Mouse (Mus musculus): ENCODE measurements around the gene Psmb7. TPM values are rescaled to one million over a fixed set of nuclear protein-coding genes. Genes with fewer than 3 reads are reported as not detected.

Gene Psmb7
- polyA plus RNA-seq, 1 experiment = 115 TPM

DNA sequence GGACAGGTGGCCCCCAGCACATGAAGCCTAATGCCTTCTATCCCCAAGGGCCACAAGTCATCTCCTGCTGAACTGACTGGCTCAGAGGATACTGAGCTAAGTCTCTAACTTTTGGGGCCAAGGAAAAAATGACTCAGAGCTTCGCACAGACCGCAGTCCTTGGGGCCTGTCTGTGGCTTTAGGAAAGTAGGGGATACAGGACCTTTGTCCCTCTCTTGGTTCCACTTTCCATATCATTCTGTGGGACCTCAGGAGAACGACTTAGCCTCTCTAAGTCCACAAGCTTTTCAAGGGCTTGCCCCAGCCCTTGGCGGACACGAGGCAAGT, 9.4 kb upstream of the Psmb7 start:
- no peaks in the 10 kb centered on the region for H3K27me3 ChIP-seq (ENCODE audit: control insufficient read depth, insufficient read depth, low read length)
- H3K36me3 ChIP-seq (ENCODE audit: control insufficient read depth, insufficient read depth, low read length) = no peaks in the 10 kb centered on the region
- H3K27ac ChIP-seq (ENCODE audit: control insufficient read depth, insufficient read depth, low read depth, low read length) = no peak overlapping the region
- no peak overlapping the region for H3K4me3 ChIP-seq (ENCODE audit: control insufficient read depth, low read depth, low read length)
- TF ChIP-seq POLR2A (IDR thresholded peaks at IDR 0.05; ENCODE audit: control insufficient read depth, low read depth, low read length) = no peak
- no peak for TF ChIP-seq CTCF (IDR thresholded peaks at IDR 0.05; ENCODE audit: control insufficient read depth, insufficient read depth, insufficient replicate concordance, low read depth, low read length)
- no peaks in the 10 kb centered on the region; the same call in 1 of the 2 replicates for H3K4me1 ChIP-seq (ENCODE audit: control insufficient read depth, insufficient read depth, low read length)

DNA sequence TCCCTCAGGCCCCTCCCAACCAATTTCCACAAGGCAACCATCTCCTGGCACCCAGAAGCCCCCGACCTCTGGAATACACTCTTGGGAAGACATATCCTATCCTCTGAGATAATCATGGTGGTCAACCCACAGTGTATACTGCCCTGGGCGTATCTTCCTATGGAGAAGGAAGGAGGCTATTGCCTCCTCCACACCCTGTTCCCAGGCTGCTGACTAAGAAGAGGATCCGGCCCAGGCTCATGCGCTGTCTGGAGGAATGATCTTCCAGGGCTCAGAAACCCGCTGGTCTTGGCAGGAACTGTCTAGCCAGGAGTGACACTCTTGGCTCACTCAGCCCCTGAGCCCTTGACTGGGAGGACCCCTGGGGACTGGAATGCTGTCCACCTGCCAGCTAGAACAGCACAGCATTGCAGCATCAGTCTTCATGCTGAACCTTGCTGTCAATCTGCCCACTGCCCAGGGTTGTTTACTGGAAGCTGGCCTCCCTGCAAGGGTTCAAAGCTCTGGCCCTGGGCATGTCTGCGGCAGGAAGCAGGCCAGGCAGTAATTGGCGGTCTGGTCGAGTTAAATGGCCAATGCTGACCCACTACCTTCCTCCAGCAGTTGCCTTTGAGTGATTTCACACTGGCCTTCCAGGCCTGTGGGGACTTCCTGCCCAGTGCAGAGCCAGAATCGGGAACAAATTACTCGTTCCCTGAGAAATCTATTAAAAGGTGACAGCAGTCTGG, 8.8 kb upstream of the Psmb7 start:
- Histone ChIP-seq H3K4me3 (ENCODE audit: control insufficient read depth, low read depth, low read length) (no peak overlapping the region), H3K27ac (ENCODE audit: control insufficient read depth, insufficient read depth, low read depth, low read length) (no peak overlapping the region), H3K36me3 (ENCODE audit: control insufficient read depth, insufficient read depth, low read length) (no peaks in the 10 kb centered on the region), H3K4me1 (ENCODE audit: control insufficient read depth, insufficient read depth, low read length) (no peaks in the 10 kb centered on the region), H3K27me3 (ENCODE audit: control insufficient read depth, insufficient read depth, low read length) (no peaks in the 10 kb centered on the region)
- TF ChIP-seq POLR2A (IDR thresholded peaks at IDR 0.05; ENCODE audit: control insufficient read depth, low read depth, low read length) (no peak), CTCF (IDR thresholded peaks at IDR 0.05; ENCODE audit: control insufficient read depth, insufficient read depth, insufficient replicate concordance, low read depth, low read length) (no peak)

DNA sequence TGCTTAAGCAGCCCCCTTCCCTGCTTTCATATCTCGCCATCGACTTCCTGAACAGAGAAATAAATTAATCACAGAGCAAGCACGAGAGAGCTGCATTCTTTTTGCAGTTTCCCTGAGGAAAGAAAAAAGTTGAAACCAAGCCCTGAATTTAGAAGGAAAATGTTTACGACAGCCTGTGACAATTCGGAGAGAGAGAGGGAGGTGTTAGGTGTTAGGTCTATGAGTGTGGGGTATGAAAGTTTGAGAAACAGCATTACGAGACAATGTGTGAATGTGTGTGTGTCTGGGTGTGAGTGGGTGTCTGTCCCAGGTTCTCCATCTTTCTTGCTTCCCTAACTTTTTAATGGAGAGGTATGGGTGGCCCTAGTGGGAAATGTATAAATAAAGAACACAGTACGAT, 8.2 kb upstream of the Psmb7 start:
- Histone ChIP-seq H3K36me3 (ENCODE audit: control insufficient read depth, insufficient read depth, low read length) (no peaks in the 10 kb centered on the region), H3K4me3 (ENCODE audit: control insufficient read depth, low read depth, low read length) (no peak overlapping the region), H3K4me1 (ENCODE audit: control insufficient read depth, insufficient read depth, low read length) (peaks cover 4% of the 10 kb centered on the region), H3K27me3 (ENCODE audit: control insufficient read depth, insufficient read depth, low read length) (no peaks in the 10 kb centered on the region), H3K27ac (ENCODE audit: control insufficient read depth, insufficient read depth, low read depth, low read length) (no peak overlapping the region)
- TF ChIP-seq POLR2A (IDR thresholded peaks at IDR 0.05; ENCODE audit: control insufficient read depth, low read depth, low read length) (no peak), CTCF (IDR thresholded peaks at IDR 0.05; ENCODE audit: control insufficient read depth, insufficient read depth, insufficient replicate concordance, low read depth, low read length) (no peak)

DNA sequence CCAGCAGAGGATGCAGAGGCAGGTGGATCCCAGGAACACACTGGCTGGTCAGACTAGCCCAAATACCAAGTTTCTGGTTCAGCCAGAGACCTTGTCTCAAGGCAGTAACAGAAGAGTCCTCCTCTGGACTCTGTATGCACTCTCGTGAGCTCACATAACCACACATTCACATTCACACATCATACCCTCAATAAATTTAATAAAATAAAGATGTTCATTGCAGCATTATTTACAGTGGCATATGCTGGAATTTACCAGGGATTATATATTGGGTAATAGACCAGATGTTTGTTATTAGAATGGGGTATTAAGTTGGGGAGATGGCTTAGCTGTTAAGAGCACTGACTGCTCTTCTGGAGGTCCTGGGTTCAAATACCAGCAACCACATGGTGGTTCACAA, 6.5 kb upstream of the Psmb7 start:
- H3K27me3 ChIP-seq (ENCODE audit: control insufficient read depth, insufficient read depth, low read length) = no peaks in the 10 kb centered on the region
- no peak overlapping the region for H3K27ac ChIP-seq (ENCODE audit: control insufficient read depth, insufficient read depth, low read depth, low read length)
- peaks cover 6% of the 10 kb centered on the region for H3K4me1 ChIP-seq (ENCODE audit: control insufficient read depth, insufficient read depth, low read length)
- no peak for TF ChIP-seq CTCF (IDR thresholded peaks at IDR 0.05; ENCODE audit: control insufficient read depth, insufficient read depth, insufficient replicate concordance, low read depth, low read length)
- no peak for TF ChIP-seq POLR2A (IDR thresholded peaks at IDR 0.05; ENCODE audit: control insufficient read depth, low read depth, low read length)
- H3K36me3 ChIP-seq (ENCODE audit: control insufficient read depth, insufficient read depth, low read length) = no peaks in the 10 kb centered on the region
- H3K4me3 ChIP-seq (ENCODE audit: control insufficient read depth, low read depth, low read length) = no peak overlapping the region

DNA sequence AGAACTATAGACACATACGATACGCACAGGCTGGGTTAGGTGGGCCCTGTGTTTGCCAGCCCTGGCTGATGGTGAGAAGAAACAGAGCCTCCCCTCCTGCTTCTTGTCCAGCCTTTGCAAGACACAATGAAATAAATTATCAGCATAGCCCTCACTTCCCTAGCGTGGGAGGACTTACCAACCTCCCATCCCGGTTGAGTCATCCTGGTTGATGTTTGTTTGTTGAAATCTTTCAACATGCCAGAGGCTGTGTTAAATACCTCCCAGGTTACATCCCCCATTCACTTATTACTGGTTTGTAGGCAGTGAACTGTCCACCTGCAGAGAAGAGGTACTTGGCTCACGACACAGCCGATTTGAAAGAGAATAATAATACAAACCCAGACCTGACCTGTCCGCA, 3.8 kb upstream of the Psmb7 start:
- Histone ChIP-seq H3K27ac (ENCODE audit: control insufficient read depth, insufficient read depth, low read depth, low read length) (no peak overlapping the region), H3K4me3 (ENCODE audit: control insufficient read depth, low read depth, low read length) (no peak overlapping the region), H3K36me3 (ENCODE audit: control insufficient read depth, insufficient read depth, low read length) (no peaks in the 10 kb centered on the region), H3K4me1 (ENCODE audit: control insufficient read depth, insufficient read depth, low read length) (peaks cover 9% of the 10 kb centered on the region), H3K27me3 (ENCODE audit: control insufficient read depth, insufficient read depth, low read length) (no peaks in the 10 kb centered on the region)
- no peak for TF ChIP-seq CTCF (IDR thresholded peaks at IDR 0.05; ENCODE audit: control insufficient read depth, insufficient read depth, insufficient replicate concordance, low read depth, low read length)
- no peak for TF ChIP-seq POLR2A (IDR thresholded peaks at IDR 0.05; ENCODE audit: control insufficient read depth, low read depth, low read length)

DNA sequence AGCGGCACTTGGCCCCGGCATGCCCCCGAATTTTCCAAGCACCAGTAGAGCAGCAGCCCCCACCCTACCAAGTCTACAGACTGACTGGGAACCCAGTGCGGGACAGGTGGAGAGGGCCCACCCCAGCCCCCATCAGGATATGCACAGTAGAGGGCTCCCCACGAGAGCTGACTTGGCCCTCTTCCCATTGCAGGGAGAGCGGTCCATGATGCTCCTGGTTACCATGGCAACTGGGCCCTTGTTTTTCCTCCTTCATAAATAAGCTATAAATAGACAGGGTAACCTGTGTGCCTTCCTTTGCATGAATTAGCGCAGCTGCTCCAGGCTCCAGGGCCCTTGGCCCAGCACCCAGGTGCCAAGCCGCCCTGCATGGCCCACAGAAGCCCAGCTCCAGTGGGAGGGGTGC, 3.3 kb upstream of the Psmb7 start:
- Histone ChIP-seq H3K27ac (ENCODE audit: control insufficient read depth, insufficient read depth, low read depth, low read length) (no peak overlapping the region), H3K4me3 (ENCODE audit: control insufficient read depth, low read depth, low read length) (no peak overlapping the region), H3K4me1 (ENCODE audit: control insufficient read depth, insufficient read depth, low read length) (peaks cover 9% of the 10 kb centered on the region), H3K27me3 (ENCODE audit: control insufficient read depth, insufficient read depth, low read length) (no peaks in the 10 kb centered on the region), H3K36me3 (ENCODE audit: control insufficient read depth, insufficient read depth, low read length) (no peaks in the 10 kb centered on the region)
- TF ChIP-seq CTCF (IDR thresholded peaks at IDR 0.05; ENCODE audit: control insufficient read depth, insufficient read depth, insufficient replicate concordance, low read depth, low read length) (no peak), POLR2A (IDR thresholded peaks at IDR 0.05; ENCODE audit: control insufficient read depth, low read depth, low read length) (no peak)

DNA sequence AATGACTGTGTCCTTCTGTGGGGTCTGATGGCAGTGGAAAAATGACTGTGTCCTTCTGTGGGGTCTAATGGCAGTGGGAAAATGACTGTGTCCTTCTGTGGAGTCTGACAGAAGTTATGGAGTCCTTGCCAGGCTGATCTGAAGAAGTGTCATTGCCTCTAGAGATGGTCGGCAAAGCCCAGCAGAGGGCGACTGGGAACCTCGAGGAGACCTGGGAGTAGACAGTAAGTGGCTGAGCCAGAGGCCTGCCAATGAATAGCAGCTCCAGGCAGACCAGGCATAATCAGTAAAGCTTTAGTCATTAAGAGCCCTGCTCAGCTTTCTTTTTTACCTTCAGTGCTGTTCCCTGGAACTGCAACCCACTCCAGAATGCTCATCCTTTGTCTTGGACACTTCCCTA, 2.0 kb upstream of the Psmb7 start:
- Histone ChIP-seq H3K27ac (ENCODE audit: control insufficient read depth, insufficient read depth, low read depth, low read length) (no peak overlapping the region), H3K36me3 (ENCODE audit: control insufficient read depth, insufficient read depth, low read length) (no peaks in the 10 kb centered on the region), H3K27me3 (ENCODE audit: control insufficient read depth, insufficient read depth, low read length) (no peaks in the 10 kb centered on the region), H3K4me3 (ENCODE audit: control insufficient read depth, low read depth, low read length) (no peak overlapping the region), H3K4me1 (ENCODE audit: control insufficient read depth, insufficient read depth, low read length) (peaks cover 9% of the 10 kb centered on the region)
- TF ChIP-seq POLR2A (IDR thresholded peaks at IDR 0.05; ENCODE audit: control insufficient read depth, low read depth, low read length) (no peak), CTCF (IDR thresholded peaks at IDR 0.05; ENCODE audit: control insufficient read depth, insufficient read depth, insufficient replicate concordance, low read depth, low read length) (peak; percentile 40; the same call in 1 of the 2 replicates)
